Mouse (Mus musculus) C2C12 (cell line): ENCODE data around the gene Nxt1.

Experiments
- CEBPB ChIP-seq: IDR thresholded peaks from one replicate; pipeline ENCODE4 v1.6.1; 2011; ENCODE audit warnings: low read depth, mild to moderate bottlenecking, control low read depth, moderate library complexity
- CTCF ChIP-seq: IDR thresholded peaks from one replicate; pipeline ENCODE4 v1.5.1; 2011; ENCODE audit not compliant: control insufficient read depth, insufficient read depth, insufficient read length
- FOSL1 ChIP-seq: IDR thresholded peaks from one replicate; pipeline ENCODE4 v1.8.0; 2011; ENCODE audit warnings: mild to moderate bottlenecking, low read length; ENCODE audit not compliant: poor library complexity, insufficient read depth, severe bottlenecking
- MAX ChIP-seq: IDR thresholded peaks from one replicate; pipeline ENCODE4 v1.6.1; 2011; ENCODE audit warnings: mild to moderate bottlenecking, control low read depth

GRCm38 (mm10) chr2:148706409-148707201 lies 34.2 kb downstream of the Nxt1 start:
- TF ChIP-seq MAX (no peak), CTCF (no peak), CEBPB (no peak), FOSL1 (no peak)
